ENCODE assay signal across 21 mouse cellular contexts in genomic region chr13:20124965-20125364, GRCm38 (mm10). TPM values are rescaled to one million over a fixed set of nuclear protein-coding genes. Genes with fewer than 3 reads are reported as not detected.
A peak's percentile ranks its signal among the peaks of the same experiment; 100 is the strongest.
DNase-seq lines count a peak whose midpoint lies in the region; ATAC-seq and TF ChIP-seq lines count a peak whose summit lies in the region.
"Had no signal": no experiment of that assay in that cellular context is flagged by ENCODE, and none has a peak within 500 bp of the region (broad histone marks: within the 10 kb centered on the region; RNA-seq: fewer than 3 reads in every experiment).

No protein-coding gene starts in this region.

- TF ChIP-seq CTCF in forebrain, postnatal 0 days (IDR thresholded peaks at IDR 0.05; ENCODE audit: low read depth): no peak
- no peak for TF ChIP-seq CTCF in spleen, adult 2 months (IDR thresholded peaks at IDR 0.05; ENCODE audit: extremely low read depth, insufficient read depth, insufficient read length, insufficient replicate concordance)

- H3K9me3 ChIP-seq in forebrain, postnatal 0 days (ENCODE audit: low read length): no peaks in the 10 kb centered on the region
- no peaks in the 10 kb centered on the region for H3K9me3 ChIP-seq in forebrain, embryonic 12.5 days
- H3K9me3 ChIP-seq: embryonic facial prominence, embryonic 10.5 days; forebrain, embryonic 15.5 days; heart, embryonic 15.5 days; limb, embryonic 12.5 days; midbrain, embryonic 10.5 days; neural tube, embryonic 13.5 days had no signal

- H3K79me2 ChIP-seq in macrophage (ENCODE audit: inconsistent target): peaks cover 85% of the 10 kb centered on the region

- peaks cover 17% of the 10 kb centered on the region; the same call in 1 of the 2 replicates for H3K27me3 ChIP-seq in forebrain, postnatal 0 days (ENCODE audit: insufficient read depth, low read length)
- peaks cover 50% of the 10 kb centered on the region for H3K27me3 ChIP-seq in forebrain, embryonic 12.5 days
- no peaks in the 10 kb centered on the region for H3K27me3 ChIP-seq in spleen, adult 2 months (ENCODE audit: control insufficient read depth, insufficient read depth, low read length)
- H3K27me3 ChIP-seq: heart, embryonic 15.5 days; limb, embryonic 12.5 days; neural tube, embryonic 13.5 days had no signal

- H3K9ac ChIP-seq in forebrain, postnatal 0 days: no peak overlapping the region
- H3K9ac ChIP-seq in forebrain, embryonic 12.5 days: no peak overlapping the region
- H3K9ac ChIP-seq: forebrain, embryonic 15.5 days; heart, embryonic 15.5 days; limb, embryonic 12.5 days; neural tube, embryonic 13.5 days had no signal

- intact Hi-C loops in gastrocnemius, postnatal 36 days (cut with DNase I): no loop called here

- no peak overlapping the region for H3K27ac ChIP-seq in forebrain, postnatal 0 days (ENCODE audit: low read depth, low read length)
- H3K27ac ChIP-seq in forebrain, embryonic 12.5 days: no peak overlapping the region
- peak overlapping the region; percentile 55 for H3K27ac ChIP-seq in spleen, adult 2 months (ENCODE audit: insufficient read depth, low read length)
- peak overlapping the region; percentile 40 for H3K27ac ChIP-seq in macrophage
- H3K27ac ChIP-seq: embryonic facial prominence, embryonic 10.5 days; forebrain, embryonic 15.5 days; heart, embryonic 15.5 days; hindbrain, postnatal 0 days; limb, embryonic 12.5 days; midbrain, embryonic 10.5 days; neural tube, embryonic 13.5 days had no signal

- peak; percentile 40; the same call in 1 of the 2 replicates for ATAC-seq in forebrain, postnatal 0 days
- ATAC-seq in forebrain, embryonic 12.5 days (ENCODE audit: low FRiP score): no peak
- ATAC-seq: forebrain, embryonic 15.5 days; hindbrain, postnatal 0 days had no signal

- WGBS in forebrain, postnatal 0 days: 58% methylated on average over 7 of the region's 7 CpGs
- WGBS in forebrain, embryonic 12.5 days: 80% methylated on average over 7 of the region's 7 CpGs
- 29% methylated on average over 7 of the region's 7 CpGs for WGBS in spleen, adult 2 months
- WGBS in macrophage (ENCODE audit: missing documents): 22% methylated on average over 7 of the region's 7 CpGs

- no peak for DNase-seq in forebrain, postnatal 0 days
- peak in 1 of 2 experiments; percentile 23 for DNase-seq in spleen, adult 2 months (ENCODE audit: low read depth in 1 of 2, low spot score in 2 of 2)
- no peak for DNase-seq in spleen, adult 12 weeks (ENCODE audit: low spot score)
- DNase-seq in gastrocnemius, postnatal 36 days: no peak
- DNase-seq in cerebellum, postnatal 36 days: no peak
- DNase-seq in thymus, postnatal 25 days: no peak
- DNase-seq: adrenal gland, adult 8-10 months; cerebellum, adult 11-12 months; heart, adult 18-20 months; lung, postnatal 10 days; right cerebral cortex, postnatal 14 days; thymus, postnatal 14 days had no signal

- no peaks in the 10 kb centered on the region for H3K36me3 ChIP-seq in forebrain, postnatal 0 days (ENCODE audit: insufficient read depth)
- no peaks in the 10 kb centered on the region for H3K36me3 ChIP-seq in forebrain, embryonic 12.5 days (replicated peaks)
- no peaks in the 10 kb centered on the region for H3K36me3 ChIP-seq in spleen, adult 2 months (ENCODE audit: control insufficient read depth, insufficient read depth, low read length)
- no peaks in the 10 kb centered on the region for H3K36me3 ChIP-seq in macrophage (ENCODE audit: inconsistent target)
- H3K36me3 ChIP-seq: embryonic facial prominence, embryonic 10.5 days; forebrain, embryonic 15.5 days; heart, embryonic 15.5 days; limb, embryonic 12.5 days; midbrain, embryonic 10.5 days; neural tube, embryonic 13.5 days had no signal

- H3K4me1 ChIP-seq in forebrain, postnatal 0 days (ENCODE audit: insufficient read depth): no peaks in the 10 kb centered on the region
- H3K4me1 ChIP-seq in forebrain, embryonic 12.5 days: no peaks in the 10 kb centered on the region
- H3K4me1 ChIP-seq in spleen, adult 2 months (ENCODE audit: control insufficient read depth, insufficient read depth, insufficient read length): peaks cover 17% of the 10 kb centered on the region; the same call in 1 of the 2 replicates
- H3K4me1 ChIP-seq: embryonic facial prominence, embryonic 10.5 days; midbrain, embryonic 10.5 days; neural tube, embryonic 13.5 days had no signal

- no peak overlapping the region for H3K4me2 ChIP-seq in forebrain, postnatal 0 days (ENCODE audit: low read depth)
- H3K4me2 ChIP-seq in forebrain, embryonic 12.5 days: no peak overlapping the region
- H3K4me2 ChIP-seq: forebrain, embryonic 15.5 days; heart, embryonic 15.5 days; limb, embryonic 12.5 days; neural tube, embryonic 13.5 days had no signal

- H3K4me3 ChIP-seq in forebrain, postnatal 0 days (ENCODE audit: low read depth, low read length): no peak overlapping the region
- no peak overlapping the region for H3K4me3 ChIP-seq in forebrain, embryonic 12.5 days (replicated peaks)
- 0 out of 2 replicates have a peak overlapping the region, but pooled peaks have one; percentile 0 for H3K4me3 ChIP-seq in spleen, adult 2 months (ENCODE audit: extremely low read depth, insufficient read depth, insufficient read length)
- H3K4me3 ChIP-seq in macrophage (ENCODE audit: inconsistent target): 0 out of 2 replicates have a peak overlapping the region, but pooled peaks have one; percentile 0
- H3K4me3 ChIP-seq: embryonic facial prominence, embryonic 10.5 days; forebrain, embryonic 15.5 days; heart, embryonic 15.5 days; limb, embryonic 12.5 days; midbrain, embryonic 10.5 days; neural tube, embryonic 13.5 days had no signal

- no peak for TF ChIP-seq POLR2A in spleen, adult 2 months (IDR thresholded peaks at IDR 0.05; ENCODE audit: low read depth, low read length)

RNA-seq across cellular contexts. Expression of gene Elmo1, which starts 34.6 kb away (rescaled TPM):
- total RNA-seq in forebrain, postnatal 0 days (2014; rRNA removed): 25.8 and 30.9 TPM in 2 replicates
- 25.5 and 33.5 TPM in 2 replicates for polyA plus RNA-seq in forebrain, postnatal 0 days (2015; fragmentation: Nextera tagmentation; extraction: Ambion mirVana)
- polyA plus RNA-seq in forebrain, embryonic 12.5 days (2016; fragmentation: Nextera tagmentation; extraction: Ambion mirVana): 17.8 and 22.8 TPM in 2 replicates
- 33.3 and 36.2 TPM in 2 replicates for polyA plus RNA-seq in spleen, adult 2 months (2012; rRNA removed)
- 100 to 1,000 TPM; 288 to 518 (median 336) TPM for total RNA-seq in macrophage (2018; cell fraction: chromatin; rRNA removed)
- 10 to 100 TPM; 26.3 to 39.5 (median 30.3) TPM for total RNA-seq in macrophage (2018; cell fraction: cytosol; rRNA removed)
- 100 to 1,000 TPM in 22 of 26 experiments, 10 to 100 TPM in 4; 95.7 to 372 (median 152) TPM for total RNA-seq in macrophage (2018; cell fraction: nucleus; rRNA removed)
- polyA plus RNA-seq in macrophage (2018): 20.9 to 48.4 TPM (median 31.3 TPM) in 3 replicates
- total RNA-seq in gastrocnemius, postnatal 36 days (2021): 1 to 10 TPM; 4.3 to 5.2 TPM

Comparison
In these comparisons a context has a peak if more than half of its experiments do, and no peak if none do; other contexts are left out.
1. H3K27ac ChIP-seq: peak in spleen, adult 2 months (single experiment) and macrophage (single experiment); none in forebrain, postnatal 0 days (single experiment) and forebrain, embryonic 12.5 days (single experiment).
2. H3K4me3 ChIP-seq: peak in spleen, adult 2 months (single experiment) and macrophage (single experiment); none in forebrain, postnatal 0 days (single experiment) and forebrain, embryonic 12.5 days (single experiment).